Mouse (Mus musculus) neural tube, embryonic 15.5 days (tissue): ENCODE measurements around the gene Prph. TPM values are rescaled to one million over a fixed set of nuclear protein-coding genes. Genes with fewer than 3 reads are reported as not detected.
"Not testable (repeated sequence)": the region's sequence is repeated elsewhere in the genome, so short reads cannot be mapped to it uniquely, and the experiment has no call there.

Source experiments
- ATAC-seq: fragments of 200-750 bp; cut with Nextera tagmentation; 2 replicates; pipeline ENCODE4 v1.8.0; 2017; ENCODE audit warnings: mild to moderate bottlenecking, moderate TSS enrichment, moderate library complexity; ENCODE audit not compliant: low FRiP score
- H3K27ac ChIP-seq: fragments of 300-500 bp; sonication (generic); replicated peaks from 2 replicates; pipeline ENCODE4 v1.5.1; 2015; ENCODE audit warnings: mild to moderate bottlenecking, inconsistent platforms
- H3K27me3 ChIP-seq: fragments of 300-500 bp; sonication (generic); replicated peaks from 2 replicates; pipeline ENCODE4 v1.6.1; 2015; ENCODE audit warnings: inconsistent platforms
- H3K36me3 ChIP-seq: fragments of 300-500 bp; sonication (generic); 2 replicates; pipeline ENCODE4 v1.6.1; 2015; ENCODE audit warnings: inconsistent platforms
- H3K4me1 ChIP-seq: fragments of 300-500 bp; sonication (generic); 2 replicates; pipeline ENCODE4 v1.6.1; 2015; ENCODE audit warnings: inconsistent platforms
- H3K4me2 ChIP-seq: fragments of 300-500 bp; sonication (generic); 2 replicates; pipeline ENCODE4 v1.6.1; 2015; ENCODE audit warnings: inconsistent platforms, mild to moderate bottlenecking, moderate library complexity
- H3K4me3 ChIP-seq: fragments of 300-500 bp; sonication (generic); replicated peaks from 2 replicates; pipeline ENCODE4 v1.5.1; 2015; ENCODE audit warnings: mild to moderate bottlenecking, inconsistent platforms
- H3K9ac ChIP-seq: fragments of 300-500 bp; sonication (generic); replicated peaks from 2 replicates; pipeline ENCODE4 v1.6.1; 2015; ENCODE audit warnings: mild to moderate bottlenecking, inconsistent platforms
- H3K9me3 ChIP-seq: fragments of 300-500 bp; sonication (generic); replicated peaks from 2 replicates; pipeline ENCODE4 v1.6.1; 2016; ENCODE audit warnings: inconsistent platforms
- WGBS: fragments of 180-500 bp; shearing (Covaris S2); methylation state at CpG from one replicate; pipeline ENCODE4 v1.1.7; 2015; ENCODE audit warnings: mixed read lengths; 5-methylcytosine and 5-hydroxymethylcytosine counted together
- polyA plus RNA-seq: library from polyadenylated mRNA; unstranded; fragments of >200 nt; fragmentation: Nextera tagmentation; extraction: Ambion mirVana; gene quantifications from 2 replicates; pipeline ENCODE4 v1.2.1, GENCODE M21; 2015

Gene Prph
- polyA plus RNA-seq, 1 experiment from 2014 or later, result 209 TPM

DNA sequence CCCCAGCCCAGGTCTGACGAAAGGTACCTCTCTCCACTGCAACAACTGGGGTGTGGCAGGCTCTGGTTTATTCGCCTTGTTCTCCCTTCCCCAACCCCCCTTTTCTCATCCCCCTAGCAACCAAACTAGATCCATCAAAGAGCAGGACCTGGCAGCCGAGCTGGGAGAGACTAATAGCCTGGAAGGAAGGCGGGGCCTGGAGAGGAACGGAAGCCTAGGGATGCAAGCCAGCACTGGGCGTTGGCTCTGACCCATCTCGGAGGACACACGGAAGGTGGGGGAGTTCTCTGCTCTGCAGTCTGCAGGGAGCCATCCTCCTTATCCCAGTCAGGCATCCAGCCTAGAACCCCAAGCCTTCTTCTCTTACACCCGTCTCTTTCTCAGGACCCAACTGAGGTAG lies 1.6 kb upstream of the Prph start:
- Histone ChIP-seq H3K9me3 (no peaks in the 10 kb centered on the region), H3K27ac (no peak overlapping the region), H3K4me3 (no peak overlapping the region), H3K9ac (no peak overlapping the region), H3K4me2 (0 out of 2 replicates have a peak overlapping the region, but pooled peaks have one; percentile 5), H3K36me3 (no peaks in the 10 kb centered on the region), H3K27me3 (peaks cover 71% of the 10 kb centered on the region), H3K4me1 (peaks cover 34% of the 10 kb centered on the region)
- 9% methylated on average over 9 of the region's 9 CpGs for WGBS
- no peak for ATAC-seq

DNA sequence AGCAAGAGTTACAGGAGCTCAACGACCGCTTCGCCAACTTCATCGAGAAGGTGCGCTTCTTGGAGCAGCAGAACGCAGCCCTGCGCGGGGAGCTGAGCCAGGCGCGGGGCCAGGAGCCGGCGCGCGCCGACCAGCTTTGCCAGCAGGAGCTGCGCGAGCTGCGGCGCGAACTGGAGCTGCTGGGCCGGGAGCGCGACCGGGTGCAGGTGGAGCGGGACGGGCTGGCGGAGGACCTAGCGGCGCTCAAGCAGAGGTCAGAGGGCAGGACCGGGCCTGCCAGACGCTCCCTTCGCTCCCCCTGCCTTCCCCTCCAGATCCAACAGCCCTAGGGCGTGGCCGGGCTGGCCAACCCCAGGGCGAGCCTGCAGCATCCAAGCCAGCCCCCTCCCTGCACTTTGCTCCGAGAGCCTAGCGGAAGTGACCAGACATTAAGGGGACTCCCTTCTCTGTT lies 562 bp downstream of the Prph start:
- Histone ChIP-seq H3K4me1 (peaks cover 34% of the 10 kb centered on the region), H3K27ac (no peak overlapping the region), H3K36me3 (no peaks in the 10 kb centered on the region), H3K4me3 (peak overlapping the region; percentile 41), H3K27me3 (peaks cover 84% of the 10 kb centered on the region), H3K4me2 (peak overlapping the region; percentile 81), H3K9me3 (no peaks in the 10 kb centered on the region), H3K9ac (peak overlapping the region; percentile 21)
- WGBS, result 0% methylated on average over 36 of the region's 37 CpGs
- peak; percentile 57; the same call in 1 of the 2 replicates for ATAC-seq

- H3K9me3 ChIP-seq, result no peaks in the 10 kb centered on the region
- H3K4me3 ChIP-seq, result peak overlapping the region; percentile 41
- no peak overlapping the region for H3K27ac ChIP-seq
- peaks cover 34% of the 10 kb centered on the region for H3K4me1 ChIP-seq
- H3K9ac ChIP-seq, result no peak overlapping the region
- peak overlapping the region; percentile 81 for H3K4me2 ChIP-seq
- ATAC-seq, result no peak
- no peaks in the 10 kb centered on the region for H3K36me3 ChIP-seq
- peaks cover 86% of the 10 kb centered on the region for H3K27me3 ChIP-seq
- 6% methylated on average over 14 of the region's 14 CpGs for WGBS
Observed at GRCm38 (mm10) chr15:99056332-99056731, 1.4 kb downstream of the Prph start.

- Histone ChIP-seq H3K9ac (no peak overlapping the region), H3K27me3 (peaks cover 20% of the 10 kb centered on the region), H3K4me2 (no peak overlapping the region), H3K27ac (no peak overlapping the region), H3K36me3 (no peaks in the 10 kb centered on the region), H3K9me3 (no peaks in the 10 kb centered on the region), H3K4me3 (no peak overlapping the region), H3K4me1 (no peaks in the 10 kb centered on the region)
- ATAC-seq, result no peak
- 83% methylated on average over 12 of the region's 12 CpGs for WGBS
Observed at GRCm38 (mm10) chr15:99065557-99066165, 10.7 kb downstream of the Prph start.

DNA sequence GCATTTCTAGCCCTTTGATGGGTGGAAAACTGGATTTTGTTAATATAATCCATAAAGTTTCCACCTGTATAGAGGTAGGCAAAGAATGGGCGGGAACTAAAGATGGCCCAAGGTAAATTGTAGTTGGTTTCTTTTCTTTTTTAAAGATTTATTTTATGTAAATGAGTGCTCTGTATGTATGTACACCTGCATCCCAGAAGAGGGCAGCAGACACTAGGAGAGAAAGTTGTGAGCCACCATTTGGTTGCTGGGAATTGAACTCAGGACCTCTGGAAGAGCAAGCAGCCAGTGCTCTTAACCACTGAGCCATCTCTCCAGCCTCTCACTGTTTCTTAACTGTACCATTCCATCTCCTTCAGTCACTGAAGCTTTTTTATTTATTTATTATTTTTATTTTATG lies 17.0 kb downstream of the Prph start:
- Histone ChIP-seq H3K4me3 (no peak overlapping the region), H3K27me3 (peaks cover 7% of the 10 kb centered on the region; the same call in 1 of the 2 replicates), H3K27ac (no peak overlapping the region), H3K4me1 (peaks cover 16% of the 10 kb centered on the region), H3K9me3 (no peaks in the 10 kb centered on the region), H3K9ac (no peak overlapping the region), H3K36me3 (no peaks in the 10 kb centered on the region), H3K4me2 (no peak overlapping the region)
- no peak for ATAC-seq
- 89% methylated on average over 1 of the region's 1 CpGs for WGBS

GRCm38 (mm10) chr15:99074019-99074599 lies 19.1 kb downstream of the Prph start, which contains the start of gene Troap:
Gene Troap, plus strand, starts transcription at chr15:99074575.
- H3K4me3 ChIP-seq, result peak within 1 kb of the TSS; percentile 51
- peak within 1 kb of the TSS; percentile 83 for H3K4me2 ChIP-seq
- peaks cover 7% of the 10 kb centered on the region; the same call in 1 of the 2 replicates for H3K27me3 ChIP-seq
- peaks cover 16% of the 10 kb centered on the region for H3K4me1 ChIP-seq
- H3K27ac ChIP-seq, result peak within 1 kb of the TSS; percentile 93
- H3K9ac ChIP-seq, result peak within 1 kb of the TSS; percentile 71
- no peaks in the 10 kb centered on the region for H3K9me3 ChIP-seq
- WGBS, result 22% methylated on average over 9 of the region's 9 CpGs
- peak; percentile 42 for ATAC-seq
- H3K36me3 ChIP-seq, result no peaks in the 10 kb centered on the region

- peak overlapping the region; percentile 51 for H3K4me3 ChIP-seq
- peak; percentile 98 for ATAC-seq
- 0 out of 2 replicates have a peak, but pooled peaks cover 1% of the 10 kb centered on the region for H3K27me3 ChIP-seq
- H3K27ac ChIP-seq, result peak overlapping the region; percentile 93
- H3K4me1 ChIP-seq, result peaks cover 16% of the 10 kb centered on the region
- under 1% methylated on average over 44 of the region's 44 CpGs for WGBS
- H3K9ac ChIP-seq, result peak overlapping the region; percentile 71
- H3K4me2 ChIP-seq, result peak overlapping the region; percentile 83
- H3K9me3 ChIP-seq, result no peaks in the 10 kb centered on the region
- no peaks in the 10 kb centered on the region for H3K36me3 ChIP-seq
Observed at GRCm38 (mm10) chr15:99074600-99075333, 19.8 kb downstream of the Prph start.

- WGBS, result 98% methylated on average over 3 of the region's 3 CpGs
- peaks cover 16% of the 10 kb centered on the region for H3K4me1 ChIP-seq
- ATAC-seq, H3K9ac ChIP-seq, H3K4me3 ChIP-seq, H3K4me2 ChIP-seq, H3K9me3 ChIP-seq, H3K27ac ChIP-seq, H3K36me3 ChIP-seq, H3K27me3 ChIP-seq: not testable (repeated sequence)
Observed at GRCm38 (mm10) chr15:99076011-99076410, 21.0 kb downstream of the Prph start.

DNA sequence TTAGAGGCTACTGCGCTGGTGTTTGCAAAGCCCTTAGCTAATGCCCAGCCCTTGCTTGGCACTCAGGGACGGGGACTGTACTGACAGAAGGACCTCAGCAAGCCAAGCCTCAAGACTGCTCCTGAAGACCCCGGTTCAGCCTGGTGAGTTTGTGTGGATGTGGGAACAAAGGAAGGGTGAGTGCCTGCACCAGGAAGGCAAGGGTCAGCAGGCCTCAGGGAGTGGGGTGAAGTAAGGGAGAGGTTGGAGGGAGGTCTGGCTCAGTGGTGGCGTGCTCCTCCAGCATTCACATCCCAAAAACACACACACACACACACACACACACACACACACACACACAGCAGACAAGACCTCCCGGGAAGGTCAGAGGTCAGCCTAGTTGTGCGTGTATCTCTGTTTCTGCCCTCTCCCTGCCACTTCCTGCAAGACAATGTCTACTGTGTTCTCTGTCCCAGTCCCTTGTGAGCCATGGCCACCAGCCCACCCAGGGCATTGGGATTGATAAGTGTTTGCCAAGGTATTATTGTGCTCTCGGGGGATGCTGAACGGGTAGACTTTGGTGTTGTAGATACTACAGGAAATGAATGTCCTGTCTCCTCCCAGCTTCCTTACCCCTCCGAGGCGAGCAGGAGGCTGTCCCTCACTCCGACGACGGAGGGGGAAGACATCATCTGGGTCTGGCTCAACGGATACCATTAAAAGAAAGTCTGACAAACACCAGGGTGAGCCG lies 23.4 kb downstream of the Prph start:
- H3K27me3 ChIP-seq, result peaks cover under 1% of the 10 kb centered on the region; the same call in 1 of the 2 replicates
- H3K4me1 ChIP-seq, result peaks cover 16% of the 10 kb centered on the region
- no peak overlapping the region for H3K4me2 ChIP-seq
- H3K27ac ChIP-seq, result no peak overlapping the region
- ATAC-seq, result no peak
- no peaks in the 10 kb centered on the region for H3K9me3 ChIP-seq
- H3K4me3 ChIP-seq, result no peak overlapping the region
- H3K9ac ChIP-seq, result no peak overlapping the region
- no peaks in the 10 kb centered on the region for H3K36me3 ChIP-seq
- WGBS, result 82% methylated on average over 14 of the region's 15 CpGs

DNA sequence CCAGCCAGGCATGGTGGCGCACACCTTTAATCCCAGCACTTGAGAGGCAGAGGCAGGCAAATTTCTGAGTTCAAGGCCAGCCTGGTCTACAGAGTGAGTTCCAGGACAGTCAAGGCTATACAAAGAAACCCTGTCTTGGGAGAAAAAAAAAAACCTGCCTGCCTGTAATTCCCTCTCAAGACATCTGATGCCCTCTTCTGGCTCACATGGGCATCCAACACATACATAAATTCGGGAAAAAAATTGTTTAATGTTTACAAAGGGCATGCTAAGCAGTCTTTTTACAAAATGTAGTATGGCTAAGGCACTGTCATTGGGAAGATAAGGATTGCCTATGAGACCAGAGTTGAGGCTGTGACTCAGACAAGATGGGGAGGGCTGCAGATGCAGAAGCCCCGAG lies 24.8 kb downstream of the Prph start:
- H3K9ac ChIP-seq, result no peak overlapping the region
- no peak overlapping the region for H3K4me3 ChIP-seq
- H3K27ac ChIP-seq, result no peak overlapping the region
- peaks cover 12% of the 10 kb centered on the region for H3K4me1 ChIP-seq
- ATAC-seq, result no peak
- H3K36me3 ChIP-seq, result no peaks in the 10 kb centered on the region
- WGBS, result 90% methylated on average over 3 of the region's 3 CpGs
- no peaks in the 10 kb centered on the region for H3K9me3 ChIP-seq
- no peak overlapping the region for H3K4me2 ChIP-seq
- H3K27me3 ChIP-seq, result peaks cover 14% of the 10 kb centered on the region

- H3K27me3 ChIP-seq, result peaks cover 39% of the 10 kb centered on the region
- no peaks in the 10 kb centered on the region for H3K36me3 ChIP-seq
- no peaks in the 10 kb centered on the region for H3K9me3 ChIP-seq
- H3K4me2 ChIP-seq, result no peak overlapping the region
- ATAC-seq, result no peak
- H3K4me1 ChIP-seq, result 0 out of 2 replicates have a peak, but pooled peaks cover 2% of the 10 kb centered on the region
- no peak overlapping the region for H3K9ac ChIP-seq
- H3K27ac ChIP-seq, result no peak overlapping the region
- 95% methylated on average over 12 of the region's 12 CpGs for WGBS
- H3K4me3 ChIP-seq, result no peak overlapping the region
Observed at GRCm38 (mm10) chr15:99082322-99082721, 27.3 kb downstream of the Prph start.
